Comparison of ENCODE assay signal across 13 mouse cellular contexts in the genomic region with DNA sequence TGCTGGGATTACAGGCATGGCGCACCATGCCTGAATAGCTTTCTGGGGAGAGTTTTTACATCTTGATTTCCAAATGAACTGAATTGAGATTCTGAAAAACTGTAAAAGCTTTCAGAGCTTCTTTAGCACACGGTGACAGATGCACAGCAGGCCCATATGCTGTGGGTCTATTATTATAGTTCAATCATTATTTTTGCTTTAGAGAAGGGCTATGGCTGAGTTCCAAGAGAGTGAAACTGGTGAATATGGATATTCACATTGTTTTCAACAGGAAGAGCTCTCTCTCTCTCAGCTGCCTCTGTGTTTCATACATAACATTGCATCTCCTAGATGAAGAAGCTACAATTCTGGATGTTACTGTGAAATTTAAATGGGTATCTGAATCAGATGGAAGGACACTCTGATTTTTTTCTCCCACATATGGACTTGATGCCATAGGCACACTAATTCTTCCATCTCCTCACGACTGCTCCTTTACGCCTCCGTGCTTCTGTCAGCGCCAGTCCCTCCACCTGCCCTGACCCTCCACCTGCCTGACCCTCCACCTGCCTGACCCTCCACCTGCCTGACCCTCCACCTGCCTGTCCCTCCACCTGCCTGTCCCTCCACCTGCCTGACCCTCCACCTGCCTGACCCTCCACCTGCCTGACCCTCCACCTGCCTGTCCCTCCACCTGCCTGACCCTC. TPM values are rescaled to one million over a fixed set of nuclear protein-coding genes. Genes with fewer than 3 reads are reported as not detected.
DNase-seq lines count a peak whose midpoint lies in the region; ATAC-seq and TF ChIP-seq lines count a peak whose summit lies in the region.
"Had no signal": no experiment of that assay in that cellular context is flagged by ENCODE, and none has a peak within 500 bp of the region (broad histone marks: within the 10 kb centered on the region; RNA-seq: fewer than 3 reads in every experiment).

No protein-coding gene starts in this region.

- H3K4me2 ChIP-seq in embryonic facial prominence, embryonic 14.5 days (ENCODE audit: low read depth, low read length), result no peak overlapping the region
- no peak overlapping the region for H3K4me2 ChIP-seq in midbrain, embryonic 12.5 days (replicated peaks)
- no peak overlapping the region for H3K4me2 ChIP-seq in midbrain, embryonic 16.5 days (ENCODE audit: low read length)
- H3K4me2 ChIP-seq in forebrain, postnatal 0 days (ENCODE audit: low read depth), result no peak overlapping the region
- H3K4me2 ChIP-seq in midbrain, postnatal 0 days (ENCODE audit: low read depth, low read length, poor library complexity, severe bottlenecking), result no peak overlapping the region

- ATAC-seq in embryonic facial prominence, embryonic 14.5 days (ENCODE audit: low read depth), result no peak
- ATAC-seq in midbrain, embryonic 12.5 days (ENCODE audit: low FRiP score, low read depth), result no peak
- no peak for ATAC-seq in midbrain, embryonic 16.5 days
- ATAC-seq in forebrain, postnatal 0 days, result peak; percentile 85
- ATAC-seq in midbrain, postnatal 0 days (ENCODE audit: low FRiP score), result no peak
- no peak for ATAC-seq in monocyte, adult 5-6 weeks (replicated peaks; ENCODE audit: insufficient number of reproducible peaks, low FRiP score, low TSS enrichment, poor library complexity, severe bottlenecking)
- ATAC-seq: activated CD4-positive, CD25-positive, alpha-beta regulatory T cell, adult 4 months had no signal

- no peak overlapping the region for H3K27ac ChIP-seq in embryonic facial prominence, embryonic 14.5 days (replicated peaks; ENCODE audit: low read depth, low read length)
- no peak overlapping the region for H3K27ac ChIP-seq in embryonic facial prominence, embryonic 10.5 days (replicated peaks)
- H3K27ac ChIP-seq in midbrain, embryonic 12.5 days (replicated peaks), result 0 out of 2 replicates have a peak overlapping the region, but pooled peaks have one; percentile 20
- no peak overlapping the region for H3K27ac ChIP-seq in midbrain, embryonic 16.5 days (ENCODE audit: low read length)
- peak overlapping the region; percentile 46 for H3K27ac ChIP-seq in forebrain, postnatal 0 days (ENCODE audit: low read depth, low read length)
- H3K27ac ChIP-seq in midbrain, postnatal 0 days (ENCODE audit: low read depth, low read length), result no peak overlapping the region
- H3K27ac ChIP-seq: kidney, postnatal 0 days had no signal

- no peaks in the 10 kb centered on the region for H3K36me3 ChIP-seq in embryonic facial prominence, embryonic 14.5 days (ENCODE audit: control insufficient read depth, insufficient read depth, low read length)
- H3K36me3 ChIP-seq in embryonic facial prominence, embryonic 10.5 days (replicated peaks), result no peaks in the 10 kb centered on the region
- no peaks in the 10 kb centered on the region for H3K36me3 ChIP-seq in midbrain, embryonic 12.5 days
- H3K36me3 ChIP-seq in midbrain, embryonic 16.5 days (ENCODE audit: control insufficient read depth, insufficient read depth, low read length), result no peaks in the 10 kb centered on the region
- H3K36me3 ChIP-seq in forebrain, postnatal 0 days (ENCODE audit: insufficient read depth), result no peaks in the 10 kb centered on the region
- no peaks in the 10 kb centered on the region for H3K36me3 ChIP-seq in midbrain, postnatal 0 days (ENCODE audit: insufficient read depth, low read length)

- no peak overlapping the region for H3K9ac ChIP-seq in embryonic facial prominence, embryonic 14.5 days (ENCODE audit: low read depth, low read length)
- H3K9ac ChIP-seq in midbrain, embryonic 12.5 days (replicated peaks), result no peak overlapping the region
- H3K9ac ChIP-seq in midbrain, embryonic 16.5 days (ENCODE audit: low read depth, low read length), result no peak overlapping the region
- H3K9ac ChIP-seq in forebrain, postnatal 0 days, result no peak overlapping the region
- no peak overlapping the region for H3K9ac ChIP-seq in midbrain, postnatal 0 days (replicated peaks; ENCODE audit: low read length, poor library complexity, severe bottlenecking)

- TF ChIP-seq CTCF in forebrain, postnatal 0 days (IDR thresholded peaks at IDR 0.05; ENCODE audit: low read depth), result no peak
- TF ChIP-seq CTCF in midbrain, postnatal 0 days (IDR thresholded peaks at IDR 0.05), result no peak

- H3K9me3 ChIP-seq in embryonic facial prominence, embryonic 14.5 days (ENCODE audit: control insufficient read depth, low read length), result no peaks in the 10 kb centered on the region
- H3K9me3 ChIP-seq in embryonic facial prominence, embryonic 10.5 days, result no peaks in the 10 kb centered on the region
- H3K9me3 ChIP-seq in midbrain, embryonic 12.5 days, result no peaks in the 10 kb centered on the region
- H3K9me3 ChIP-seq in midbrain, embryonic 16.5 days (replicated peaks; ENCODE audit: control insufficient read depth, low read length, poor library complexity, severe bottlenecking), result no peaks in the 10 kb centered on the region
- no peaks in the 10 kb centered on the region for H3K9me3 ChIP-seq in forebrain, postnatal 0 days (ENCODE audit: low read length)
- H3K9me3 ChIP-seq in midbrain, postnatal 0 days (ENCODE audit: low read length), result no peaks in the 10 kb centered on the region

- H3K4me3 ChIP-seq in embryonic facial prominence, embryonic 14.5 days (ENCODE audit: low read depth, low read length), result no peak overlapping the region
- H3K4me3 ChIP-seq in embryonic facial prominence, embryonic 10.5 days, result no peak overlapping the region
- no peak overlapping the region for H3K4me3 ChIP-seq in midbrain, embryonic 12.5 days
- H3K4me3 ChIP-seq in midbrain, embryonic 16.5 days (ENCODE audit: low read depth, low read length), result no peak overlapping the region
- no peak overlapping the region for H3K4me3 ChIP-seq in forebrain, postnatal 0 days (ENCODE audit: low read depth, low read length)
- no peak overlapping the region for H3K4me3 ChIP-seq in midbrain, postnatal 0 days (ENCODE audit: low read depth, low read length)

- no peaks in the 10 kb centered on the region for H3K4me1 ChIP-seq in embryonic facial prominence, embryonic 14.5 days (ENCODE audit: control insufficient read depth, insufficient read depth, low read length)
- peaks cover 27% of the 10 kb centered on the region for H3K4me1 ChIP-seq in embryonic facial prominence, embryonic 10.5 days
- peaks cover 11% of the 10 kb centered on the region for H3K4me1 ChIP-seq in midbrain, embryonic 12.5 days
- peaks cover 15% of the 10 kb centered on the region for H3K4me1 ChIP-seq in midbrain, embryonic 16.5 days (ENCODE audit: control insufficient read depth, insufficient read depth, low read length)
- H3K4me1 ChIP-seq in forebrain, postnatal 0 days (ENCODE audit: insufficient read depth), result no peaks in the 10 kb centered on the region
- no peaks in the 10 kb centered on the region for H3K4me1 ChIP-seq in midbrain, postnatal 0 days (ENCODE audit: insufficient read depth, low read length)

- 71% methylated on average over 6 of the region's 6 CpGs for WGBS in embryonic facial prominence, embryonic 14.5 days
- 87% methylated on average over 6 of the region's 6 CpGs for WGBS in embryonic facial prominence, embryonic 10.5 days
- 72% methylated on average over 6 of the region's 6 CpGs for WGBS in midbrain, embryonic 12.5 days
- WGBS in midbrain, embryonic 16.5 days, result 53% methylated on average over 6 of the region's 6 CpGs
- 43% methylated on average over 6 of the region's 6 CpGs for WGBS in forebrain, postnatal 0 days
- 50% methylated on average over 6 of the region's 6 CpGs for WGBS in midbrain, postnatal 0 days

- peak; percentile 24 for DNase-seq in embryonic facial prominence, embryonic 14.5 days (ENCODE audit: low spot score)
- DNase-seq in embryonic facial prominence, embryonic 10.5 days (ENCODE audit: low spot score), result no peak
- DNase-seq in forebrain, postnatal 0 days, result peak; percentile 78
- DNase-seq in midbrain, postnatal 0 days (ENCODE audit: low spot score), result peak; percentile 54
- no peak for DNase-seq in urinary bladder, postnatal 10 days (ENCODE audit: low spot score)
- DNase-seq: liver; lung, postnatal 10 days; thymus, adult 2 months had no signal

- H3K27me3 ChIP-seq in embryonic facial prominence, embryonic 14.5 days (replicated peaks; ENCODE audit: control insufficient read depth, insufficient read depth, low read length), result no peaks in the 10 kb centered on the region
- H3K27me3 ChIP-seq in embryonic facial prominence, embryonic 10.5 days (replicated peaks; ENCODE audit: low read depth, poor library complexity, severe bottlenecking), result no peaks in the 10 kb centered on the region
- no peaks in the 10 kb centered on the region for H3K27me3 ChIP-seq in midbrain, embryonic 12.5 days
- no peaks in the 10 kb centered on the region for H3K27me3 ChIP-seq in midbrain, embryonic 16.5 days (ENCODE audit: control insufficient read depth, insufficient read depth, low read depth, low read length)
- H3K27me3 ChIP-seq in forebrain, postnatal 0 days (ENCODE audit: insufficient read depth, low read length), result no peaks in the 10 kb centered on the region
- no peaks in the 10 kb centered on the region for H3K27me3 ChIP-seq in midbrain, postnatal 0 days (ENCODE audit: insufficient read depth, low read length)

RNA-seq across cellular contexts. Expression of a gene that starts 25.7 kb away (rescaled TPM):
- 9.5 and 10.0 TPM in 2 replicates for polyA plus RNA-seq in embryonic facial prominence, embryonic 14.5 days (2014; fragmentation: Nextera tagmentation; extraction: Ambion mirVana)
- 9.3 and 9.4 TPM in 2 replicates for polyA plus RNA-seq in embryonic facial prominence, embryonic 10.5 days (2016; fragmentation: Nextera tagmentation; extraction: Ambion mirVana)
- polyA plus RNA-seq in midbrain, embryonic 12.5 days (2016; fragmentation: Nextera tagmentation; extraction: Ambion mirVana), result 21.3 and 25.5 TPM in 2 replicates
- polyA plus RNA-seq in midbrain, embryonic 16.5 days (2015; fragmentation: Nextera tagmentation; extraction: Ambion mirVana), result 15.2 and 19.5 TPM in 2 replicates
- 81.1 and 89.5 TPM in 2 replicates for total RNA-seq in forebrain, postnatal 0 days (2014; rRNA removed)
- polyA plus RNA-seq in forebrain, postnatal 0 days (2015; fragmentation: Nextera tagmentation; extraction: Ambion mirVana), result 11.7 and 16.6 TPM in 2 replicates
- total RNA-seq in midbrain, postnatal 0 days (2014; rRNA removed), result 45.6 and 52.9 TPM in 2 replicates
- polyA plus RNA-seq in midbrain, postnatal 0 days (2015; fragmentation: Nextera tagmentation; extraction: Ambion mirVana), result 10.9 and 15.0 TPM in 2 replicates
- total RNA-seq in monocyte, adult 5-6 weeks (2017), result 103 to 127 TPM (median 111 TPM) in 3 replicates

Comparison
In these comparisons a context has a peak if more than half of its experiments do, and no peak if none do; other contexts are left out.
1. DNase-seq: peak in embryonic facial prominence, embryonic 14.5 days (single experiment), forebrain, postnatal 0 days (single experiment) and midbrain, postnatal 0 days (single experiment); none in embryonic facial prominence, embryonic 10.5 days (single experiment) and urinary bladder, postnatal 10 days (single experiment).
2. H3K27ac ChIP-seq: peak in midbrain, embryonic 12.5 days (single experiment) and forebrain, postnatal 0 days (single experiment); none in embryonic facial prominence, embryonic 14.5 days (single experiment), embryonic facial prominence, embryonic 10.5 days (single experiment), midbrain, embryonic 16.5 days (single experiment) and midbrain, postnatal 0 days (single experiment).